Mouse (Mus musculus): Measurements from ENCODE around the gene Gopc. TPM values are rescaled to one million over a fixed set of nuclear protein-coding genes. Genes with fewer than 3 reads are reported as not detected.

Gopc gene
- polyA plus RNA-seq, 1 experiment from 2014 or later, result 19.0 TPM

DNA sequence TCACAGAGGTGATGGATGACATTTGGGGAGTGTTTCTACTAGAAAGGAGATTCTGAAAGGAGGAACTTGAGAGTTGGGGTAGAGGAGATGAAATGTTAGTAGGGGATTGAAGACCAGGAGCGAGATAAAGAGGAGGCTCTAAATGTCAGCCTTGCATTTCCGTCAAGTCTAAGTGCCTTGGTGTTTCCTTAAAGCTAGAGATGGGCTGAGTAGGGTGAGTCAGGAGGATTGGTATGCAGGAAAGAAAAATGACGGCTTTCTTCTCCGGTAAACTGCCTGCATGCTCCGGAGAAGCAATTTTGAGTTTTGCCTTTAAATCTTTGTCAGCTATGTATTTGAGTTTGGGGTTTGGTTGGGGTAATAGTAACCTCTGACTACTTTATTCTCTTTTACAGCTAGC is 37.0 kb upstream of the Gopc start:
- H3K4me2 ChIP-seq (replicated peaks; ENCODE audit: low read depth, low read length), result peak overlapping the region; percentile 74
- H3K9ac ChIP-seq (ENCODE audit: low read depth, low read length), result peak overlapping the region; percentile 91; the same call in 1 of the 2 replicates

GRCm38 (mm10) chr10:52417998-52418860 is 36.3 kb upstream of the Gopc start:
- Histone ChIP-seq H3K27me3 (ENCODE audit: control insufficient read depth, insufficient read depth, low read length) (no peaks in the 10 kb centered on the region), H3K9me3 (ENCODE audit: control insufficient read depth, low read length) (no peaks in the 10 kb centered on the region), H3K4me3 (ENCODE audit: low read length) (peak overlapping the region; percentile 76), H3K36me3 (ENCODE audit: control insufficient read depth, insufficient read depth, low read length) (no peaks in the 10 kb centered on the region), H3K9ac (ENCODE audit: low read depth, low read length) (peak overlapping the region; percentile 91), H3K4me2 (replicated peaks; ENCODE audit: low read depth, low read length) (peak overlapping the region; percentile 74), H3K27ac (ENCODE audit: low read depth, low read length) (peak overlapping the region; percentile 84), H3K4me1 (ENCODE audit: control insufficient read depth, insufficient read depth, low read length) (peaks cover 9% of the 10 kb centered on the region)
- ATAC-seq (ENCODE audit: low FRiP score, low TSS enrichment), result peak; percentile 43
- 1% methylated on average over 39 of the region's 39 CpGs for WGBS

More for the DNA sequence above, 37.0 kb upstream of the Gopc start:
- Histone ChIP-seq H3K9me3 (ENCODE audit: control insufficient read depth, low read length) (no peaks in the 10 kb centered on the region), H3K27ac (ENCODE audit: low read depth, low read length) (no peak overlapping the region), H3K4me1 (ENCODE audit: control insufficient read depth, insufficient read depth, low read length) (peaks cover 9% of the 10 kb centered on the region), H3K27me3 (ENCODE audit: control insufficient read depth, insufficient read depth, low read length) (no peaks in the 10 kb centered on the region), H3K36me3 (ENCODE audit: control insufficient read depth, insufficient read depth, low read length) (no peaks in the 10 kb centered on the region), H3K4me3 (ENCODE audit: low read length) (peak overlapping the region; percentile 76)
- no peak for ATAC-seq (ENCODE audit: low FRiP score, low TSS enrichment)
- 48% methylated on average over 5 of the region's 5 CpGs for WGBS

DNA sequence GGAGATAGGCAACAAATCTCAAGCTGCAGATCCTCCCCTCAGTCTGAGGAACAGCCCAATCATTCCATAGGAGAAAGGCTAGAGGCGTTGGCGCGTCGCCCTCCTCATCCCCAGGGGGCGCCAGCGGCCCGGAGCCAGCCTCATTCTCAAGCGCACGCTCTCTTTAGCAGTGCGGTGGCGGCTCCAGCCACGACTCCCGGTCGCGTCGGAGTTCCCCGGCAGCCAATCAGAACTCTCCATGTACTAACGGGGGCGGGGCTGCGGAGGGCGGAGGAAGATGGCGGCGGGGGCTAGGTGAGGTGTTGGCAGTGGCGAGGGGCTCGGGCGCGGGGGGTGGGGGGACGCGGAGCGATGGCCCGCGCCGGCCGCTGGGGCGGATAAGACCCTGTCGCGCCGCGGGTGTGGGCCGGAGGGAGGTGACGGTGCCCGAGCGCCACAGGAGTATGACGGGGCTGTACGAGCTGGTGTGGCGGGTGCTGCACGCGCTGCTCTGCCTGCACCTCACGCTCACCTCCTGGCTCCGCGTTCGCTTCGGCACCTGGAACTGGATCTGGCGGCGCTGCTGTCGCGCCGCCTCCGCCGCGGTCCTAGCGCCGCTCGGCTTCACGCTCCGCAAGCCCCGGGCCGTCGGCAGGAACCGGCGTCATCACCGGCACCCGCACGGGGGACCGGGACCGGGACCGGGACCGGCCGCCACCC is 35.5 kb upstream of the Gopc start, which contains the start of gene Nus1:
Gene Nus1 (plus strand): TSS at position 249 of the 699 bp plus-strand sequence.
- peak; percentile 98 for ATAC-seq (ENCODE audit: low FRiP score, low TSS enrichment)
- peak within 1 kb of the TSS; percentile 74 for H3K4me2 ChIP-seq (replicated peaks; ENCODE audit: low read depth, low read length)
- H3K9me3 ChIP-seq (ENCODE audit: control insufficient read depth, low read length), result no peaks in the 10 kb centered on the region
- no peaks in the 10 kb centered on the region for H3K36me3 ChIP-seq (ENCODE audit: control insufficient read depth, insufficient read depth, low read length)
- H3K27me3 ChIP-seq (ENCODE audit: control insufficient read depth, insufficient read depth, low read length), result no peaks in the 10 kb centered on the region
- H3K27ac ChIP-seq (ENCODE audit: low read depth, low read length), result peak within 1 kb of the TSS; percentile 84
- peak within 1 kb of the TSS; percentile 76 for H3K4me3 ChIP-seq (ENCODE audit: low read length)
- under 1% methylated on average over 57 of the region's 79 CpGs for WGBS
- peaks cover 9% of the 10 kb centered on the region for H3K4me1 ChIP-seq (ENCODE audit: control insufficient read depth, insufficient read depth, low read length)
- H3K9ac ChIP-seq (ENCODE audit: low read depth, low read length), result peak within 1 kb of the TSS; percentile 91

DNA sequence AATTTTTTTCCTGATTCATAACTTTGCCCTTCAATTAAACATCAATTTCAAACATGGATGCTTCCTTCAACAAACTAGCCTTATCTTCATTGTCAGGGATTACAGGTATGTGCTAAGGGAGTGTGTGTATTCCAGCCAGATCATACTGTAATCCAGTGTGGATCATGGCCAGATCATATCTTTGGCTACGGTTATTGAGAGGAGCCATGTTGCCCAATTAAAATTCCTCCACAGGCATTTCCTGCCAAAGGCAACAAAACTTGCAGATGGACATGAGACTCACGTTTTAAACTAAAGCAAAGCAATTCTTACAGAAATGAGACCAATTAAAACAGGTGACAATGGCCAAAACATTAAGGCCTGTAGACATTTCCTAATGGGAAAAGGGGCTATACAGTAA is 34.5 kb upstream of the Gopc start:
- Histone ChIP-seq H3K4me3 (ENCODE audit: low read length) (peak overlapping the region; percentile 76; the same call in 1 of the 2 replicates), H3K36me3 (ENCODE audit: control insufficient read depth, insufficient read depth, low read length) (no peaks in the 10 kb centered on the region), H3K9me3 (ENCODE audit: control insufficient read depth, low read length) (no peaks in the 10 kb centered on the region), H3K9ac (ENCODE audit: low read depth, low read length) (no peak overlapping the region), H3K4me1 (ENCODE audit: control insufficient read depth, insufficient read depth, low read length) (peaks cover 9% of the 10 kb centered on the region), H3K27ac (ENCODE audit: low read depth, low read length) (no peak overlapping the region), H3K27me3 (ENCODE audit: control insufficient read depth, insufficient read depth, low read length) (no peaks in the 10 kb centered on the region), H3K4me2 (replicated peaks; ENCODE audit: low read depth, low read length) (peak overlapping the region; percentile 48)
- 46% methylated on average over 2 of the region's 2 CpGs for WGBS
- ATAC-seq (ENCODE audit: low FRiP score, low TSS enrichment), result no peak

DNA sequence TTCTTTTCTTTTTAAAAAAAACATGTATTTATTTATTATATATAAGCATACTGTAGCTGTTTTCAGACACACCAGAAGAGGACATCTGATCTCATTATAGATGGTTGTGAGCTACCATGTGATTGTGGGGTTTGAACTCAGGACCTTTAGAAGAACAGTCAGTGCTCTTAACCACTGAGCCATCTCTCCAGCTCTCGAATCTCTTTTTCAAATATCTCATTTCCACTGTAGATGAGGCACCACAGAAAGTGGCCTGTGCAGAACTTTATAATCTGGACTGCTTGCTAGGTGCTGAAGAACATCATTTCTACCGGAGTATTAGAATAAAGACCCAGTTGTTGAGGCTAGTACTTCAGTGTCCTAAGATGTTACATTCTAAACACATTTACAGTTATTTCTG is 33.1 kb upstream of the Gopc start:
- H3K36me3 ChIP-seq (ENCODE audit: control insufficient read depth, insufficient read depth, low read length), result no peaks in the 10 kb centered on the region
- H3K27me3 ChIP-seq (ENCODE audit: control insufficient read depth, insufficient read depth, low read length), result no peaks in the 10 kb centered on the region
- H3K4me1 ChIP-seq (ENCODE audit: control insufficient read depth, insufficient read depth, low read length), result peaks cover 9% of the 10 kb centered on the region
- no peak overlapping the region for H3K4me2 ChIP-seq (replicated peaks; ENCODE audit: low read depth, low read length)
- no peak overlapping the region for H3K27ac ChIP-seq (ENCODE audit: low read depth, low read length)
- no peaks in the 10 kb centered on the region for H3K9me3 ChIP-seq (ENCODE audit: control insufficient read depth, low read length)
- WGBS, result 90% methylated on average over 2 of the region's 2 CpGs
- H3K9ac ChIP-seq (ENCODE audit: low read depth, low read length), result no peak overlapping the region
- H3K4me3 ChIP-seq (ENCODE audit: low read length), result no peak overlapping the region
- ATAC-seq (ENCODE audit: low FRiP score, low TSS enrichment), result no peak

DNA sequence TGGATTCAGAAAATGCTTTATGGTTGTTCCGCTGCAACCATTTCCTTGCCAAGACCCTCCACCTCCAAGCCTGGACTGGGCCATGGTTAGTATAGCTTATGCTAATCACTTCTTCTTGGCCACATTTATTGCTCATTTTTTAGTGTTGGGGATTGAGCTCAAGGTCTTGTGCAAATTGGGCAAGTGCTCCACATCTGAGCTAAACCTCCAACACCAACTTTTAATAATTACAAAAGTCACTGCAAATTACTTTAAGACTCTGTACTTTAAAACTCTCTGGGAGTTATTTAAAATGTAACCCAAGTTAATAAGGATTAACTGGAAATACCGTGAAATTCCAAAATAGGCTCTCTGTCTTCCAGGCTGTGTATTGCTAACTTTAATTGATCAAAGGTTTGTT is 25.6 kb upstream of the Gopc start:
- no peak overlapping the region for H3K4me2 ChIP-seq (replicated peaks; ENCODE audit: low read depth, low read length)

DNA sequence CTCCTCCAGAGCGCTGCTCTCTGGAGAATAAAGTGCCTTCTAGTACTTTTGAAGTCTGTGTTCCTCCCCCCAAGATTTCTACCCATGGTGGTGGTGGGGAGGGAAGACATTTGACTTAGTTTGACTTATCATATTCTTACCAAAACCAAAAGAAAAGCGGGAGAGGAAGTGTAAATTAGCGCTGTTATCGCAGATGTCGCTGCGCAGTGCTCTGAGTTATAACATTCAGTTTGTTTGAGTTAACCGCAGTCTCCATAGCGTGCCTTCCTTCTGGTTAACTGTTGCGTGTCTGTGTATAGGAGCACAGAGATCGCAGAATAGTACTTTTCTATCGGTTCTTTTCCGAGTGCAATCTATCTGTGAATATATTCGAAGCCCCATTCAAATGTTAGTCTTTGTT is 23.2 kb upstream of the Gopc start:
- no peak overlapping the region for H3K27ac ChIP-seq (ENCODE audit: low read depth, low read length)
- H3K9ac ChIP-seq (ENCODE audit: low read depth, low read length), result no peak overlapping the region
- 88% methylated on average over 13 of the region's 13 CpGs for WGBS
- ATAC-seq (ENCODE audit: low FRiP score, low TSS enrichment), result no peak
- no peak overlapping the region for H3K4me2 ChIP-seq (replicated peaks; ENCODE audit: low read depth, low read length)
- no peaks in the 10 kb centered on the region for H3K27me3 ChIP-seq (ENCODE audit: control insufficient read depth, insufficient read depth, low read length)
- H3K4me3 ChIP-seq (ENCODE audit: low read length), result no peak overlapping the region
- no peaks in the 10 kb centered on the region for H3K9me3 ChIP-seq (ENCODE audit: control insufficient read depth, low read length)
- no peaks in the 10 kb centered on the region for H3K4me1 ChIP-seq (ENCODE audit: control insufficient read depth, insufficient read depth, low read length)
- H3K36me3 ChIP-seq (ENCODE audit: control insufficient read depth, insufficient read depth, low read length), result no peaks in the 10 kb centered on the region

More for the DNA sequence above, 25.6 kb upstream of the Gopc start:
- no peaks in the 10 kb centered on the region for H3K4me1 ChIP-seq (ENCODE audit: control insufficient read depth, insufficient read depth, low read length)
- H3K27ac ChIP-seq (ENCODE audit: low read depth, low read length), result no peak overlapping the region
- H3K36me3 ChIP-seq (ENCODE audit: control insufficient read depth, insufficient read depth, low read length), result no peaks in the 10 kb centered on the region
- H3K9ac ChIP-seq (ENCODE audit: low read depth, low read length), result no peak overlapping the region
- H3K9me3 ChIP-seq (ENCODE audit: control insufficient read depth, low read length), result no peaks in the 10 kb centered on the region
- no peak overlapping the region for H3K4me3 ChIP-seq (ENCODE audit: low read length)
- 92% methylated on average over 2 of the region's 2 CpGs for WGBS
- H3K27me3 ChIP-seq (ENCODE audit: control insufficient read depth, insufficient read depth, low read length), result no peaks in the 10 kb centered on the region
- no peak for ATAC-seq (ENCODE audit: low FRiP score, low TSS enrichment)

DNA sequence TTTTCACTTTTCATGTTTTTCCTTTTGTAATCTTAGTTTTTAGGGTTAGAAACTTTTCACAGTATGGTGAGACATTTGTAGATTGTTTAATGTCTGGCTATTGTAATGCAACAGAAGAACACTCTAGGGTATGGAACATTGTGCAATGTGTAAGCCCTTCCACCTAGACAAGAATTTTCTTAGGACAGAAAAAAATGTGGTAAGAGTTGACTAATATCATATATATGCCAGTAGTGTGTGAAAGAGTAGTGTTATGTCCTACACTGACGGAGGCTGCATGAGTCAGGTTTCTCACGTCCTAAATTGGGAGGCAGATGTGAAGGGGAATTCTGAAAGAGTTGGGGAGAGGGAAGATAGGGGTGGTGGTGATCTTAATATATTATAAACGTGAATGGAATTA is 17.8 kb upstream of the Gopc start:
- Histone ChIP-seq H3K27ac (ENCODE audit: low read depth, low read length) (no peak overlapping the region), H3K27me3 (ENCODE audit: control insufficient read depth, insufficient read depth, low read length) (no peaks in the 10 kb centered on the region), H3K4me1 (ENCODE audit: control insufficient read depth, insufficient read depth, low read length) (no peaks in the 10 kb centered on the region), H3K4me3 (ENCODE audit: low read length) (no peak overlapping the region), H3K36me3 (ENCODE audit: control insufficient read depth, insufficient read depth, low read length) (no peaks in the 10 kb centered on the region), H3K4me2 (replicated peaks; ENCODE audit: low read depth, low read length) (no peak overlapping the region), H3K9me3 (ENCODE audit: control insufficient read depth, low read length) (no peaks in the 10 kb centered on the region), H3K9ac (ENCODE audit: low read depth, low read length) (no peak overlapping the region)
- WGBS, result 67% methylated on average over 3 of the region's 3 CpGs
- no peak for ATAC-seq (ENCODE audit: low FRiP score, low TSS enrichment)

DNA sequence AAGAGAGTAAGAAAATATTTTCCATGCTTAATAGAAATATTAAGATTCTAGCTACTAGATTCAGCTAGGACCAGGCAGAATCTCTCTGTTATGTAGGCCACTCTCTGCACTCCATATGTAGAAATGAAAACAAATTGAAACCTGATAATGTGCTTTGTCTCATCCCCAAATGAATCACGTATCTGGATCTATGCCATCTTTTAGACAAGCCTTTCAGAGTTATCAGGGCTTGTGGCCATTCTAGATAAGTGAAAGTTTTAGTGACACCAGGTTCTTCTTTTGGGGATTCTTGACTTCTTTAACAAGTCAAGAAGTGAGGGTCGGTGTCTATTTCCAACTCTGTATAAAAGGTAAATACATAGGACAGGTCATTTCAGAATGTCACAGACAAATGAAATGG is 16.8 kb upstream of the Gopc start:
- Histone ChIP-seq H3K9ac (ENCODE audit: low read depth, low read length) (no peak overlapping the region), H3K4me3 (ENCODE audit: low read length) (no peak overlapping the region), H3K27ac (ENCODE audit: low read depth, low read length) (no peak overlapping the region), H3K36me3 (ENCODE audit: control insufficient read depth, insufficient read depth, low read length) (no peaks in the 10 kb centered on the region), H3K27me3 (ENCODE audit: control insufficient read depth, insufficient read depth, low read length) (no peaks in the 10 kb centered on the region), H3K9me3 (ENCODE audit: control insufficient read depth, low read length) (no peaks in the 10 kb centered on the region), H3K4me2 (replicated peaks; ENCODE audit: low read depth, low read length) (no peak overlapping the region), H3K4me1 (ENCODE audit: control insufficient read depth, insufficient read depth, low read length) (no peaks in the 10 kb centered on the region)
- WGBS, result 81% methylated on average over 2 of the region's 2 CpGs
- ATAC-seq (ENCODE audit: low FRiP score, low TSS enrichment), result no peak

Data from kidney, embryonic 14.5 days (tissue).